In genomic region chr6:72275527-72275926, GRCm38 (mm10) we compare ENCODE assay signal across 20 mouse cellular contexts. TPM values are rescaled to one million over a fixed set of nuclear protein-coding genes. Genes with fewer than 3 reads are reported as not detected.
"Had no signal": no experiment of that assay in that cellular context is flagged by ENCODE, and none has a peak within 500 bp of the region (broad histone marks: within the 10 kb centered on the region; RNA-seq: fewer than 3 reads in every experiment).

No protein-coding gene starts in this region.

- ATAC-seq: midbrain, embryonic 13.5 days had no signal

- H3K4me3 ChIP-seq: limb, embryonic 15.5 days; midbrain, embryonic 13.5 days had no signal

- H3K27me3 ChIP-seq: limb, embryonic 15.5 days; midbrain, embryonic 13.5 days had no signal

- H3K27ac ChIP-seq: kidney, postnatal 0 days; limb, embryonic 15.5 days; macrophage; midbrain, embryonic 13.5 days had no signal

- H3K9me3 ChIP-seq: limb, embryonic 15.5 days had no signal

- H3K4me2 ChIP-seq: limb, embryonic 15.5 days; midbrain, embryonic 13.5 days had no signal

- DNase-seq: kidney, adult 11 months; kidney, adult 9 months; layer of hippocampus, adult 9-11 months; layer of hippocampus, postnatal 36 days; lung, adult 2 months; right cerebral cortex, postnatal 4 days; spleen, adult 18-20 months; thymus, adult 2 months; thymus, postnatal 36 days had no signal

- H3K36me3 ChIP-seq: limb, embryonic 15.5 days; midbrain, embryonic 13.5 days had no signal

- H3K4me1 ChIP-seq: limb, embryonic 15.5 days had no signal

- H3K9ac ChIP-seq: limb, embryonic 15.5 days; midbrain, embryonic 13.5 days had no signal

RNA-seq across cellular contexts. Expression of gene Sftpb, which starts 28.9 kb away (rescaled TPM):
- total RNA-seq: layer of hippocampus, adult 18-20 months; layer of hippocampus, postnatal 36 days; left cerebral cortex, adult 8-10 months; left cerebral cortex, postnatal 25 days; megakaryocyte-erythroid progenitor cell, adult 5-6 weeks had no signal
- polyA plus RNA-seq: kidney, postnatal 0 days; limb, embryonic 11.5 days; limb, embryonic 15.5 days; macrophage; midbrain, embryonic 13.5 days; neural tube, embryonic 14.5 days; stomach, embryonic 14.5 days had no signal

RNA-seq across cellular contexts. Expression of gene Atoh8, which starts 40.1 kb away (rescaled TPM):
- total RNA-seq: megakaryocyte-erythroid progenitor cell, adult 5-6 weeks had no signal
- polyA plus RNA-seq: macrophage had no signal
